Mouse (Mus musculus): ENCODE measurements around the gene Itga8. TPM values are rescaled to one million over a fixed set of nuclear protein-coding genes. Genes with fewer than 3 reads are reported as not detected.

Gene Itga8
- polyA plus RNA-seq, 1 experiment from 2014 or later = 4.6 TPM

GRCm38 (mm10) chr2:12115479-12115878 lies 186.2 kb downstream of the Itga8 start:
- ATAC-seq (replicated peaks; ENCODE audit: low FRiP score) (no peak), DNase-seq (ENCODE audit: low spot score) (no peak)
- Histone ChIP-seq H3K27ac (ENCODE audit: low read depth, low read length) (no peak overlapping the region), H3K4me1 (replicated peaks; ENCODE audit: control insufficient read depth, insufficient read depth, low read length) (no peaks in the 10 kb centered on the region), H3K4me3 (ENCODE audit: low read depth, low read length) (no peak overlapping the region), H3K4me2 (ENCODE audit: low read depth, low read length, severe bottlenecking) (no peak overlapping the region), H3K27me3 (ENCODE audit: control insufficient read depth, insufficient read depth, low read length) (no peaks in the 10 kb centered on the region), H3K9me3 (ENCODE audit: control insufficient read depth, low read length) (no peaks in the 10 kb centered on the region), H3K36me3 (ENCODE audit: control insufficient read depth, insufficient read depth, low read length) (no peaks in the 10 kb centered on the region), H3K9ac (ENCODE audit: low read length) (no peak overlapping the region)
- WGBS = 94% methylated on average over 2 of the region's 2 CpGs

DNA sequence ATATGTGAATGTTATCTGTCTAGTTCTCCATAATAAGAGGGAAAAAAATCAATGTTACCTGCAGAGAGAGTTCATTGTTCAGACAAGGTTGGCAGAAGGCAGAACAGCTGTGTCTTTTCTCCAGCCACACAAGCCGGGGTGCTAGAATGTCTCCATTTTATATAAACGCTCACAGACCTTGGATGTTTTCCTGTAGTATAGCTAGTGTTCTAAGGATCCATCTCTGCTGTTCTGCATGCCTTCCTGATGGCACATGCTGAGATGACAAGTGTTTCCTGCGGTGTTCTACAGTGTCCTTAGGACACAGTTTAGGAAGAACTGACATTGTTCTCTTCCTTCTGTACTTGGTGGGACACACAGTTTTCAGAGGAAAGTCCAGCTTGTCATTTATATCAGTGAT lies 192.4 kb downstream of the Itga8 start:
- no peak overlapping the region for H3K27ac ChIP-seq (ENCODE audit: low read depth, low read length)
- no peak overlapping the region for H3K4me3 ChIP-seq (ENCODE audit: low read depth, low read length)
- H3K9me3 ChIP-seq (ENCODE audit: control insufficient read depth, low read length) = no peaks in the 10 kb centered on the region
- no peak overlapping the region for H3K9ac ChIP-seq (ENCODE audit: low read length)
- DNase-seq (ENCODE audit: low spot score) (no peak), ATAC-seq (replicated peaks; ENCODE audit: low FRiP score) (no peak)
- H3K36me3 ChIP-seq (ENCODE audit: control insufficient read depth, insufficient read depth, low read length) = no peaks in the 10 kb centered on the region
- H3K4me2 ChIP-seq (ENCODE audit: low read depth, low read length, severe bottlenecking) = no peak overlapping the region
- H3K27me3 ChIP-seq (ENCODE audit: control insufficient read depth, insufficient read depth, low read length) = no peaks in the 10 kb centered on the region
- no peaks in the 10 kb centered on the region for H3K4me1 ChIP-seq (replicated peaks; ENCODE audit: control insufficient read depth, insufficient read depth, low read length)
- WGBS = 85% methylated on average over 3 of the region's 3 CpGs

DNA sequence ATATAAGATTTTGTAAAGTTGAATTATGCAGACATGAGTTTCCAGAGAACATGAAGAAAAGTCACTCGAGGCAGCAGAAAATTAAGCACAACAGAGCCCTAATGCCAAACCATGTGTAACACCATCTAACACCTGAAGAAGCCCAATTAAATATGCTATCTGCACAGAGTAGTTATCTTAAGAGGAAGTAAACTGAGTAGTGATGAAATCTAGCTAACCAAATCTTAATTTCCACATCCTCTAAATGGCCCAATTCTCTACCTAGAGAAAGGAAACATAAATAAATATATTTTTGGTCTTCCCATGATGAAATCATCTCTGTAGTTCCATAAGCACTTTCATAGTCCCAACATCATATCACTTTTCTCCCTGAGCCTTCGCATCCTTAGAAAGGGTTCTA lies 193.4 kb downstream of the Itga8 start:
- no peak overlapping the region for H3K4me2 ChIP-seq (ENCODE audit: low read depth, low read length, severe bottlenecking)
- H3K4me3 ChIP-seq (ENCODE audit: low read depth, low read length) = no peak overlapping the region
- H3K4me1 ChIP-seq (replicated peaks; ENCODE audit: control insufficient read depth, insufficient read depth, low read length) = no peaks in the 10 kb centered on the region
- H3K36me3 ChIP-seq (ENCODE audit: control insufficient read depth, insufficient read depth, low read length) = no peaks in the 10 kb centered on the region
- no peak overlapping the region for H3K27ac ChIP-seq (ENCODE audit: low read depth, low read length)
- H3K9me3 ChIP-seq (ENCODE audit: control insufficient read depth, low read length) = no peaks in the 10 kb centered on the region
- no peaks in the 10 kb centered on the region for H3K27me3 ChIP-seq (ENCODE audit: control insufficient read depth, insufficient read depth, low read length)
- ATAC-seq (replicated peaks; ENCODE audit: low FRiP score) (no peak), DNase-seq (ENCODE audit: low spot score) (no peak)
- H3K9ac ChIP-seq (ENCODE audit: low read length) = no peak overlapping the region
- 92% methylated on average over 2 of the region's 2 CpGs for WGBS

DNA sequence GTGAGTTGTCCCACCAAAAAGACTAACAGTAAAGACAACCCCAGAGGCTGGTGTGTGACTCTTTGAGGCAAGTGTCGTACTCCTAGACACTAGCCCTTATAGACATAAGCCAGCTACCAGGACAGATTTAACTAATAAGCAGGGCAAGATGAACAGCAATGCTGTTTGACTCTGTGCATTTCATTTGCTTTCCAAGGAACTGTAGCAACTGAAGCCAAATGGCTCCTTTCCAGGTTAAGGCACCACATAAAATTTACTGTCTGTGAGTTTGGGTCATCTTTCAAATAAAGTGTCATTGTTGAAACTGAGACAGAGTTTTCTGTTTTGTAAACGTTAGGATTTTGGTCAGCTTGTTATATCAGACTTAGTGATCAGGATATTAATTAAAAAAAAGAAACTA lies 194.5 kb downstream of the Itga8 start:
- Histone ChIP-seq H3K27ac (ENCODE audit: low read depth, low read length) (no peak overlapping the region), H3K9me3 (ENCODE audit: control insufficient read depth, low read length) (no peaks in the 10 kb centered on the region), H3K4me3 (ENCODE audit: low read depth, low read length) (no peak overlapping the region), H3K4me1 (replicated peaks; ENCODE audit: control insufficient read depth, insufficient read depth, low read length) (no peaks in the 10 kb centered on the region), H3K4me2 (ENCODE audit: low read depth, low read length, severe bottlenecking) (no peak overlapping the region), H3K9ac (ENCODE audit: low read length) (no peak overlapping the region), H3K36me3 (ENCODE audit: control insufficient read depth, insufficient read depth, low read length) (no peaks in the 10 kb centered on the region), H3K27me3 (ENCODE audit: control insufficient read depth, insufficient read depth, low read length) (no peaks in the 10 kb centered on the region)
- DNase-seq (ENCODE audit: low spot score) (no peak), ATAC-seq (replicated peaks; ENCODE audit: low FRiP score) (no peak)
- 78% methylated on average over 2 of the region's 2 CpGs for WGBS

DNA sequence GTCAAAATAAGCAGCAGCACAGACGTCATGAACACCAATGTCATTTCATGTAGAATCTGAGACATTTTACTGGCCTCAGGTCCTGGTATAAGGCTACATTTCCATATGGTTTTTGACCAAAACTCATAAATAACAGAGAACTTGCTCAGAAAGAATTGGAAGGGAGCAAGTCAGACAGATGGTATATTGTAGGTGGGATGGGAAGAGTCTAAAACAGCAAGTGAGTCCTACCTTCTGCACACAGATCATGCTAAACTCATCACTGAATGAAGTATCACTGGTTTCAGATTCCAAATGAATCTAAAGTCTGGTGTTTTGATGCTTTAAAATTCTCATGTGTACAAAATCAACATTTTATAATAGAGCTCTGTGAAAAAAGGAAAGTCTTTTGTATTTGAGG lies 198.5 kb downstream of the Itga8 start:
- no peaks in the 10 kb centered on the region for H3K27me3 ChIP-seq (ENCODE audit: control insufficient read depth, insufficient read depth, low read length)
- H3K9ac ChIP-seq (ENCODE audit: low read length) = no peak overlapping the region
- no peak for ATAC-seq (replicated peaks; ENCODE audit: low FRiP score)
- DNase-seq (ENCODE audit: low spot score) = no peak
- H3K4me3 ChIP-seq (ENCODE audit: low read depth, low read length) = no peak overlapping the region
- H3K9me3 ChIP-seq (ENCODE audit: control insufficient read depth, low read length) = no peaks in the 10 kb centered on the region
- H3K36me3 ChIP-seq (ENCODE audit: control insufficient read depth, insufficient read depth, low read length) = no peaks in the 10 kb centered on the region
- H3K27ac ChIP-seq (ENCODE audit: low read depth, low read length) = no peak overlapping the region
- WGBS = 85% methylated on average over 1 of the region's 1 CpGs
- no peak overlapping the region for H3K4me2 ChIP-seq (ENCODE audit: low read depth, low read length, severe bottlenecking)
- H3K4me1 ChIP-seq (replicated peaks; ENCODE audit: control insufficient read depth, insufficient read depth, low read length) = no peaks in the 10 kb centered on the region

GRCm38 (mm10) chr2:12092203-12092984 lies 209.3 kb downstream of the Itga8 start:
- no peak overlapping the region for H3K9ac ChIP-seq (ENCODE audit: low read length)
- no peaks in the 10 kb centered on the region for H3K27me3 ChIP-seq (ENCODE audit: control insufficient read depth, insufficient read depth, low read length)
- H3K4me1 ChIP-seq (replicated peaks; ENCODE audit: control insufficient read depth, insufficient read depth, low read length) = no peaks in the 10 kb centered on the region
- WGBS = 79% methylated on average over 7 of the region's 7 CpGs
- no peak overlapping the region for H3K27ac ChIP-seq (ENCODE audit: low read depth, low read length)
- H3K36me3 ChIP-seq (ENCODE audit: control insufficient read depth, insufficient read depth, low read length) = no peaks in the 10 kb centered on the region
- no peaks in the 10 kb centered on the region for H3K9me3 ChIP-seq (ENCODE audit: control insufficient read depth, low read length)
- no peak overlapping the region for H3K4me2 ChIP-seq (ENCODE audit: low read depth, low read length, severe bottlenecking)
- no peak for DNase-seq (ENCODE audit: low spot score)
- no peak for ATAC-seq (replicated peaks; ENCODE audit: low FRiP score)
- H3K4me3 ChIP-seq (ENCODE audit: low read depth, low read length) = no peak overlapping the region

GRCm38 (mm10) chr2:12090993-12091392 lies 210.7 kb downstream of the Itga8 start:
- Histone ChIP-seq H3K4me3 (ENCODE audit: low read depth, low read length) (no peak overlapping the region), H3K9me3 (ENCODE audit: control insufficient read depth, low read length) (no peaks in the 10 kb centered on the region), H3K4me1 (replicated peaks; ENCODE audit: control insufficient read depth, insufficient read depth, low read length) (no peaks in the 10 kb centered on the region), H3K36me3 (ENCODE audit: control insufficient read depth, insufficient read depth, low read length) (no peaks in the 10 kb centered on the region), H3K4me2 (ENCODE audit: low read depth, low read length, severe bottlenecking) (no peak overlapping the region), H3K27me3 (ENCODE audit: control insufficient read depth, insufficient read depth, low read length) (no peaks in the 10 kb centered on the region), H3K9ac (ENCODE audit: low read length) (no peak overlapping the region), H3K27ac (ENCODE audit: low read depth, low read length) (no peak overlapping the region)
- DNase-seq (ENCODE audit: low spot score) (no peak), ATAC-seq (replicated peaks; ENCODE audit: low FRiP score) (no peak)
- 76% methylated on average over 2 of the region's 2 CpGs for WGBS

DNA sequence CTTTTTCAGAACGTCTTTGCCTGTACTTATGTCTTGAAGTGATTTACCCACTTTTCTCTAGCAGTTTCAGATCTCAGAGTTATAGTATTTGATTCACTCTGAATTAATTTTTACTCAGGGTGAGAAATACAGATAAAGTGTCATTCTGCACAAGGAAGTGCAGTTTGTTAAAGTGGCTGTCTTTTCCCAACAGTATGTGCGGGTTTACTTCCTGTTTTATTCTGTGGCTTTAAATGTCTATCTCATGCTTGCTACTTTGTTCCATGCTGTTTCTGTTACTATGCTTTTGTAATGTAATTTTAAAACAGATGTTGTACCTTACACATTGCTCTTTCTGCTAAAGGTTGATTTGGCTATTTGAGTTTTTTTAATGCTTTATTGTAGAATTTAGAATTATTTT lies 216.2 kb downstream of the Itga8 start:
- Histone ChIP-seq H3K9me3 (ENCODE audit: control insufficient read depth, low read length) (no peaks in the 10 kb centered on the region), H3K27ac (ENCODE audit: low read depth, low read length) (no peak overlapping the region), H3K27me3 (ENCODE audit: control insufficient read depth, insufficient read depth, low read length) (no peaks in the 10 kb centered on the region), H3K4me2 (ENCODE audit: low read depth, low read length, severe bottlenecking) (no peak overlapping the region), H3K36me3 (ENCODE audit: control insufficient read depth, insufficient read depth, low read length) (no peaks in the 10 kb centered on the region), H3K4me1 (replicated peaks; ENCODE audit: control insufficient read depth, insufficient read depth, low read length) (no peaks in the 10 kb centered on the region), H3K9ac (ENCODE audit: low read length) (no peak overlapping the region), H3K4me3 (ENCODE audit: low read depth, low read length) (no peak overlapping the region)
- DNase-seq (ENCODE audit: low spot score) (no peak), ATAC-seq (replicated peaks; ENCODE audit: low FRiP score) (no peak)
- WGBS = 87% methylated on average over 2 of the region's 2 CpGs

DNA sequence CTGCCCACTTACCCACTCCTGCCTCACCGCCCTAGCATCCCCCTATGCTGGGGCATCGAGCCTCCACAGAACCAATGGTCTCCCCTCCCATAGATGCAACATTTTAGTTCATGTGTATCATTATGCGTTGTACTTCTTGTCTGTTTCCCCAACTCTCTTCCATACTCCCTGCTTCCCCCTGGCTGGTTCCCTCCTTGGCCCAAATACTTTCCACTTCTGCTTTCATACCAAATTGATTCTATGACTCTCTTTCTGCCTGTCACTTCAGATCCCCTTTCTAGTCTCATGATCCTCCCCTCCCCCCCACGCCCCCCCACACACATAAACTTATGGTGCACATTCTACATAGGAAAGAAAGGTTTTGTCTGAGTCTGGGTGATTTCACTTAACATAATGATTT lies 217.4 kb downstream of the Itga8 start:
- no peak for ATAC-seq (replicated peaks; ENCODE audit: low FRiP score)
- H3K9ac ChIP-seq (ENCODE audit: low read length) = no peak overlapping the region
- no peak for DNase-seq (ENCODE audit: low spot score)
- H3K27ac ChIP-seq (ENCODE audit: low read depth, low read length) = no peak overlapping the region
- no peaks in the 10 kb centered on the region for H3K9me3 ChIP-seq (ENCODE audit: control insufficient read depth, low read length)
- no peaks in the 10 kb centered on the region for H3K36me3 ChIP-seq (ENCODE audit: control insufficient read depth, insufficient read depth, low read length)
- H3K4me3 ChIP-seq (ENCODE audit: low read depth, low read length) = no peak overlapping the region
- 83% methylated on average over 4 of the region's 4 CpGs for WGBS
- no peak overlapping the region for H3K4me2 ChIP-seq (ENCODE audit: low read depth, low read length, severe bottlenecking)
- no peaks in the 10 kb centered on the region for H3K27me3 ChIP-seq (ENCODE audit: control insufficient read depth, insufficient read depth, low read length)
- no peaks in the 10 kb centered on the region for H3K4me1 ChIP-seq (replicated peaks; ENCODE audit: control insufficient read depth, insufficient read depth, low read length)
